Mouse (Mus musculus) erythroblast, adult 5-6 weeks (primary cell): Measurements from ENCODE around the gene Slc11a1. TPM values are rescaled to one million over a fixed set of nuclear protein-coding genes. Genes with fewer than 3 reads are reported as not detected.
"Not testable (repeated sequence)": the region's sequence is repeated elsewhere in the genome, so short reads cannot be mapped to it uniquely, and the experiment has no call there.

ENCODE experiments used
- ATAC-seq: replicated peaks from 2 replicates; pipeline ENCODE4 v1.8.0; 2016; ENCODE audit warnings: moderate number of reproducible peaks, mild to moderate bottlenecking, moderate TSS enrichment, inconsistent platforms; ENCODE audit not compliant: poor library complexity, low FRiP score, severe bottlenecking
- total RNA-seq, 2 experiments: library from RNA; stranded (forward) in 1 of 2; stranded (reverse) in 1 of 2; fragments of 150-400 nt in 1 of 2; fragments of 200-764, 138-1000 nt in 1 of 2; gene quantifications; 2 replicates each; pipeline versions ENCODE4 v1.2.3 to v1.2.4; 2015 to 2017; ENCODE audit warnings: low replicate concordance in 2 of 2

Gene Slc11a1
- total RNA-seq, 2 experiments from 2014 or later, result 3.0 to 20.2 TPM

- no peak for ATAC-seq
These were observed 10.5 kb downstream of the Slc11a1 start for GRCm38 (mm10) chr1:74385531-74385930.

- no peak for ATAC-seq
These were observed 11.3 kb downstream of the Slc11a1 start for GRCm38 (mm10) chr1:74386363-74386713.

GRCm38 (mm10) chr1:74386714-74387385, 11.9 kb downstream of the Slc11a1 start:
- ATAC-seq, result peak; percentile 72

DNA sequence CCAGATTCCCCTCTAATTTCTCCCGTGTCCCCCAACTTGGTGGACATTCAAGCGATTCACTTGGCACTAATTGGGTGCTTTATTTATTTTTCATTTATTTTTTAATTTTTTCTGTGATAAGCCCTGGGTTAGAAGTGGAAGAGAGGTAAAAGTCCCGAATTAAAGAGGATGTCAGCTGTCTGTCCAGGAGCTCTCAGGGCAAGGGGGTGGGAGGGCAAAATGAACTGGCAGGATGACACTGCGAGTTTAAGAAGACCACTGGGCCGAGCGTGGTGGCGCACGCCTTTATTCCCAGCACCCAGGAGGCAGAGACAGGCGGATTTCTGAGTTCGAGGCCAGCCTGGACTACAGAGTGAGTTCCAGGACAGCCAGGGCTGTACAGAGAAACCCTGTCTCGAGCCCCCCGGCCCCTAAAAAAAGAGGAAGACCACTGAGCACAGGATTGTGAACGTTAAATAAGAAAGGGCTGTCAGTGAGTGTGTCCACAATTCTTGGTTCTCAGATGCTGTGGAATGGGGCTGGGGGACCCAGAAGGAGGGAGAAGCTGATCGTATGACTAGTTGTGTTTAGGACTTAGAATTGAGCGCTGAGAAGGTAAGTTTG, 12.5 kb downstream of the Slc11a1 start:
- ATAC-seq, result no peak

DNA sequence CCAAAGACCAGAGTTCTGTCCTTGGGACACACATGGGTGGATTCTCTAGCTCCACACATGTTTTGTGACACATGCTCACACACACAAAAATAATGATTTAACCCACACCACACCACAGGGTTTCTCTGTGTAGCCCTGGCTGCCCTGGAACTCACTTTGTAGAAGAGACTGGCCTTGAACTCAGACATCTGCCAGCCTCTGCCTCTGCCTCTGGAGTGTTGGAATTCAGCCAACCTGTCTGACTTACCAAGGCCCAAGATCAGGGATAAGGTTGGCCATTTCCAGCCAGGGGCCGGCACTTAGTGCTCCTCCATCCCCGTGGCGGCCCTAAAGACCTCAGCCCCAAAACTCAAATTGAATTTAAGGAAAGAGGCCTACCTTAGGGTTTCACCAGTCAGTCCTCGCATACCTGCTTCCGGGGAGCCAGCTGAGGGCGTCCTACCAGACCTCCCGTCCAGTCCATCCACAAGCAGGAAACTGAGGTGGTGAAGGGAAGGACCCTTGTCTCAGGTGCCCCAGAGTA, 13.5 kb downstream of the Slc11a1 start:
- no peak for ATAC-seq

- no peak for ATAC-seq
These were observed 14.9 kb downstream of the Slc11a1 start for GRCm38 (mm10) chr1:74389831-74390286.

GRCm38 (mm10) chr1:74390287-74390906, 15.4 kb downstream of the Slc11a1 start:
- 0 out of 2 replicates have a peak, but pooled peaks have one; percentile 18 for ATAC-seq

DNA sequence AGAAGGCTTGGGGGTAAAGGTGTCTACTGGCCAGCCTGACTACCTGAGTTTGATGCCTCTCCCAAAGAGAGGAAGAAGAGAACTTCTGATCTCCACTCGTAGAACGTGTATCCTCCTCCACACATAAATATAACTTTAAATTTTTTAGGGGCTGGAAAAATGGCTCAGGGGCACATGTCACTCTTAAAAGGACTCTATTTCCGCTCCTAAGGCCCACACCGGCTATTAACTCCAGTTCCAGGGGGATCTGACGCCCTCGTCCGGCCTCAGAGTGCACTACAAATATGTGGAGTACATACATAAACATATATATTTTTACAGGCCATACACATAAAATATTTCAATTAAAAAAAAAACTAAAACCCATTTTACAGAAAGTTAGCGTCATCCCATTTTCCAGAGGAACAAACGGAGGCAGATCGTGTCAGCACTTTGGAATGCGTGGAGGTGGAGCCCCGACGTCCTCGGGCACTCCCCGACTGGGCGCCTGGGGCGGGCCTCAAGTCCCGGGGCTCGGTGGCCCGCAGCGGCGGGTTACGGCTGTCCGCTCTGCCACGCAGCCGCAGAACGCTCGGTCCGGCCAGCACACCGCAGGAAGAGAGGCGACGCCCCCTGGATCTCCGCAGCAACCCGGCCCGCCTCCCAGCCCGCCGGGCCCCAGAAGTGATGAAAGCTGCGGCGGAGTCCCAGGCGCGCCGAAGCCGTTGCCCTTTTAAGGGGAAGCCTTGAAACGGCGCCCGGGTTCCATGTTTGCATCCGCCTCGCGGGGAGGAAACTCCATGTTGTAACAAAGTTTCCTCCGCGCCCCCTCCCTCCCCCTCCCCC, 16.1 kb downstream of the Slc11a1 start, which contains the start of gene Ctdsp1:
Gene Ctdsp1 (plus strand): TSS at position 586 of the 825 bp plus-strand sequence.
- ATAC-seq, result peak; percentile 59

GRCm38 (mm10) chr1:74391844-74392441, 16.9 kb downstream of the Slc11a1 start:
- ATAC-seq, result peak; percentile 47

DNA sequence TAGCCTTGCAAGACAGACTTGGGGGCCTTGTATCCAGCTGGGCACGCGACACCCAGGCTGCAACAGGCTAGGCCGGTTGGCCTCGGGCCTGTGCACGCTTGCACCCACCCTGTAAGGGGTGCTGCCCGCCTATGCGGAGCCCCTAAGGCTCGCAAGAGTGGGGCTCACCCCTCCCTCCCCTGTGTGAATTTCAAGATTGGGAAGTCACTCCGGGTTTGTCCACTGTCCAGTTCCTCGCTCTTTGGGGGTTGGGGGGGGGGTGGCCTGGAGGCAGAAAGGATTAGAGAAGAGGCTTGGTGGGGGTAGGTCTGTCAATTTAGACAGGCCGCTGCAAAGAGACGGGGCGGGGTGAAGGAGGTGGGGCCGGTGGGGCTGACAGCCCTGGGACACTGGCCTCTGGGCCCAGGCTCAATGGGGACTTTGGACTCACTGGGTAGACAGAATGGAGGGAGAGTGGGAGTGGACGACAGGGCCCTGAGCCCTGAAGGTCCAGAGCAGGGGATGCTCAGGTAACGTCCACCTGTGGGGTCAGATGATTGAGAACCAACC, 17.5 kb downstream of the Slc11a1 start:
- ATAC-seq, result no peak

DNA sequence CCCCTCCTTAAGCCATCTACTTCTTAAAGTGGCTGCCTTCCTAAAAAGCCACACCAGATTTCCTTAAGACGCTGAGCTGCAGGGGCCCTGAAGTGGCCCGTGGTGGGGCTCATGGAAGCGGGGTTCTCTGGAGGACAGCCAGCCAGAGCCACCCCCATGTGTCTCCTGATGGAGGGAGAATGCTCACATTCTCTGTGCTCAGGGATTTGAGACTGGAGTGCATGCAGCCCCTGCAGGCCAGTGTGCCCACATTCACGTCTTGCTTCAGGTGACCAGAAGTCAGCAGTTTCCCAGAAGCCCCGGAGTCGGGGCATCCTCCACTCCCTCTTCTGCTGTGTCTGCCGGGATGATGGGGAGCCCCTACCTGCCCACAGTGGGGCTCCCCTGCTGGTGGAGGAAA, 18.0 kb downstream of the Slc11a1 start:
- no peak for ATAC-seq

DNA sequence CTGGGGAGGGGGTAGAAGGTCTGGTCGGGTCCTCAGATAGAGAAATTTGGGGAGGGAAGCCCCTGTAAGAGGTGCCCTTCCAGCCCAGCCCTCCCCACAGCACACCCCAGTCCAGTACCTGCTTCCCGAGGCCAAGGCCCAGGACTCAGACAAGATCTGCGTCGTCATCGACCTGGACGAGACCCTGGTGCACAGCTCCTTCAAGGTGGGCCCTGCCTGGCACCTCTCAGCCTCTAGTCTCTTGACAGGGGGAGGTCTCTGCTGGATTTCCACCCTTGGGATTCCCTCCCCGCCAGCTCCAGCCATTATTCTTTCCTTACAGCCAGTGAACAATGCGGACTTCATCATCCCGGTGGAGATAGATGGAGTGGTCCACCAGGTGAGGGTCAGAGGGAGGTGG, 18.7 kb downstream of the Slc11a1 start:
- no peak for ATAC-seq

DNA sequence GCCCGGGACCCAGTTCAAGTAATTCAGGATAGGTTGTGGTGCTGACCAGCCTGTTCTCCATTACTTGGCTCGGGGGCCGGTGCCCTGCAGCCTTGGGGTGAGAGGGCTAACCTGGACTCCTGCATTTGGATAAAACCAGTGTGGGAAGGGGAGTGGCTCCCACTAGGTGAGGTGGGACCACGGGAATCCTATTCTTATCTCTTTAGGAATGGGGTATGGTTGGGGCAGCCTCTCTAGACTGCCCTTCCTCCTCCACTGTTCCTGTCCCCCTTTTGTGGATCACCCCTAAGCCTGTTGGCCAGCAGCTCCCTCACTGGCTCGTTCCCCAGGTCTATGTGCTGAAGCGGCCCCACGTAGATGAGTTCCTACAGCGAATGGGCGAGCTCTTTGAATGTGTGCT, 19.3 kb downstream of the Slc11a1 start:
- ATAC-seq, result no peak

- ATAC-seq, result no peak
These were observed 19.9 kb downstream of the Slc11a1 start for GRCm38 (mm10) chr1:74394858-74395257.

- no peak for ATAC-seq
These were observed 20.3 kb downstream of the Slc11a1 start for GRCm38 (mm10) chr1:74395290-74395689.

DNA sequence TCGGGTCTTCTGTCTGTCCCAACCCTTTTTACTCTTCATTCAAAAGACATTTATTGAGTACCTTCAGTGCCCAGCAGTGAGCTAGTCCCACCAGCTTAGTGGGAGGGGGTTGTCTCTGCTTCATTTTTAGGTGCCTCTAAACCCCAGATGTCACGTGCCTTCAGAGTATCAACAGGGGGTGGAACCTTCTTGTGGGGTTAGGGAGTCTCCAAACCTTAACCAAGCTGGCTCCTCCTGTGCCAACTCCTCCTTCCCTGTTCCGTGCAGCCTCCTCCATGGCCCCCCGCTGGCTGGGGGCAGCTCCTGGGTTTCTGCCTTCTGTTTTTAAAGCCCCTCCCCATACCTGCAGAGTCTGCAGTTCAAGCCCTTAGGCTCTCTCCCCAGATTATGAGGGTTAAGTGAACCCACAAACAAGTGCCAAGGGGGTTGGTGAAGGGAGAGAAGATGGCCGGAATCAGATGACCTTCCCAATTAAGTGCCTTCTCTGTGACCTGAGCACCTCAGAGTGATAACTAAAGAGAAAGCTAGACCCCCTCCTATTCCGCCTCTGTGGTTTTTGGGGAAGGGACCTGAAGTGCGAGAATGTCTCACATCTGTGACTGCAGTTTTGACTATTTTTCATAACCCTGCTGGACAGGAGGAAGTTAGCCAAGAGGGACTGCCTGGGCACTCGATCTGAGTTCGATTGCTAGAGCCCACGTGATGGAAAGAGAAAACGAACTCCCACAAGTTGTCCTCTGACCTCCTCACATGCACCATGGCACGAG, 21.6 kb downstream of the Slc11a1 start:
- not testable (repeated sequence) for ATAC-seq

GRCm38 (mm10) chr1:74397268-74397918, 22.4 kb downstream of the Slc11a1 start:
- ATAC-seq, result peak; percentile 90

GRCm38 (mm10) chr1:74397919-74398451, 23.0 kb downstream of the Slc11a1 start:
- ATAC-seq, result peak; percentile 40
